Mouse (Mus musculus): ENCODE results near the gene Smpdl3a.

Smpdl3a gene

GRCm38 (mm10) chr10:57822473-57822872 lies 28.3 kb downstream of the Smpdl3a start:
- DNase-seq: peak; percentile 76

GRCm38 (mm10) chr10:57828649-57829048 lies 34.5 kb downstream of the Smpdl3a start:
- DNase-seq: peak; percentile 21

- no peak for DNase-seq
These were observed 35.5 kb downstream of the Smpdl3a start for GRCm38 (mm10) chr10:57829621-57830020.

GRCm38 (mm10) chr10:57835094-57835493 lies 41.0 kb downstream of the Smpdl3a start:
- no peak for DNase-seq

- no peak for DNase-seq
These were observed 41.8 kb downstream of the Smpdl3a start for GRCm38 (mm10) chr10:57835982-57836381.

- peak; percentile 63 for DNase-seq
These were observed 47.7 kb downstream of the Smpdl3a start for GRCm38 (mm10) chr10:57841638-57842509.

GRCm38 (mm10) chr10:57847916-57848682 lies 54.0 kb downstream of the Smpdl3a start:
- peak; percentile 8 for DNase-seq
